Mouse (Mus musculus) left cerebral cortex, postnatal 4 days (tissue): Measurements from ENCODE around the gene Uqcc1. TPM values are rescaled to one million over a fixed set of nuclear protein-coding genes. Genes with fewer than 3 reads are reported as not detected.

Experiments
- DNase-seq: peaks from one replicate; pipeline ENCODE4 v3.0.0-alpha.2; 2022
- intact Hi-C: fragments of 180-260 bp; cut with DNase I; formaldehyde crosslinking; loops from one replicate; pipeline ENCODE4 v1.15.1; 2025
- total RNA-seq, 2 experiments: library from RNA; stranded (reverse); gene quantifications; 2 replicates each; pipeline ENCODE4 v1.2.3; 2021

Gene Uqcc1
- total RNA-seq, 2 experiments from 2014 or later, result 42.3 to 43.7 TPM

- intact Hi-C loops, result no loop called here
- peak; percentile 93 for DNase-seq
These were observed 111.3 kb downstream of the Uqcc1 start for GRCm38 (mm10) chr2:155818596-155819391.

- intact Hi-C loops, result no loop called here
- DNase-seq, result no peak
These were observed 112.5 kb downstream of the Uqcc1 start for GRCm38 (mm10) chr2:155817301-155818245.

- intact Hi-C loops, result no loop called here
- DNase-seq, result peak; percentile 43
These were observed 113.9 kb downstream of the Uqcc1 start for GRCm38 (mm10) chr2:155816179-155816578.

GRCm38 (mm10) chr2:155814829-155815228 is 115.3 kb downstream of the Uqcc1 start:
- intact Hi-C loops, result no loop called here
- no peak for DNase-seq

GRCm38 (mm10) chr2:155812637-155813036 is 117.5 kb downstream of the Uqcc1 start:
- intact Hi-C loops, result no loop called here
- DNase-seq, result no peak

GRCm38 (mm10) chr2:155811821-155812396 is 118.2 kb downstream of the Uqcc1 start:
- peak; percentile 88 for DNase-seq
- intact Hi-C loops, result no loop called here

- intact Hi-C loops, result no loop called here
- DNase-seq, result no peak
These were observed 120.5 kb downstream of the Uqcc1 start for GRCm38 (mm10) chr2:155809620-155810019.

GRCm38 (mm10) chr2:155807408-155807807 is 122.7 kb downstream of the Uqcc1 start:
- no peak for DNase-seq
- intact Hi-C loops, result no loop called here

GRCm38 (mm10) chr2:155806548-155806947 is 123.6 kb downstream of the Uqcc1 start:
- intact Hi-C loops, result no loop called here
- DNase-seq, result no peak

GRCm38 (mm10) chr2:155805925-155806255 is 124.2 kb downstream of the Uqcc1 start:
- no peak for DNase-seq
- intact Hi-C loops, result no loop called here

GRCm38 (mm10) chr2:155805231-155805924 is 124.7 kb downstream of the Uqcc1 start:
- DNase-seq, result peak; percentile 94
- intact Hi-C loops, result no loop called here

- intact Hi-C loops, result no loop called here
- no peak for DNase-seq
These were observed 126.1 kb downstream of the Uqcc1 start for GRCm38 (mm10) chr2:155804053-155804452.

GRCm38 (mm10) chr2:155802761-155803160 is 127.3 kb downstream of the Uqcc1 start:
- intact Hi-C loops, result no loop called here
- no peak for DNase-seq

- intact Hi-C loops, result no loop called here
- DNase-seq, result no peak
These were observed 131.5 kb downstream of the Uqcc1 start for GRCm38 (mm10) chr2:155798613-155799012.

Other genes with a start within 250 kb of the Uqcc1 start
- 100 to 1,000 TPM; 143 to 144 TPM for gene Trpc4ap, start 237.9 kb downstream of the Uqcc1 start, total RNA-seq
- gene Edem2, start 200.8 kb downstream of the Uqcc1 start, total RNA-seq, result 10 to 100 TPM; 27.9 to 28.7 TPM
- not detected for gene Gm17581, start 194.4 kb downstream of the Uqcc1 start, total RNA-seq
- gene Procr, start 179.2 kb downstream of the Uqcc1 start, total RNA-seq, result 1 to 10 TPM; 2.5 to 3.4 TPM
- gene Mmp24, start 155.0 kb downstream of the Uqcc1 start, total RNA-seq, result 100 to 1,000 TPM; 110 to 114 TPM
- gene BC029722, start 110.9 kb downstream of the Uqcc1 start, total RNA-seq, result 10 to 100 TPM; 23.3 to 24.2 TPM
- 10 to 100 TPM; 94.6 to 98.0 TPM for gene Eif6, start 103.4 kb downstream of the Uqcc1 start, total RNA-seq
- not detected for gene Fam83c, start 95.5 kb downstream of the Uqcc1 start, total RNA-seq
- not detected for gene Gm15557, start 10.4 kb upstream of the Uqcc1 start, total RNA-seq
- gene Gdf5, start 15.1 kb upstream of the Uqcc1 start, total RNA-seq, result 1 to 10 TPM in 1 of 2 experiments, under 1 TPM in 1; 0.99 to 1.8 TPM
- gene Cep250, start 26.1 kb upstream of the Uqcc1 start, total RNA-seq, result 10 to 100 TPM; 22.2 to 23.9 TPM
- 1 to 10 TPM in 1 of 2 experiments, under 1 TPM in 1; 0.86 to 1.4 TPM for gene 6430550D23Rik, start 77.7 kb upstream of the Uqcc1 start, total RNA-seq
- gene Ergic3, start 77.7 kb upstream of the Uqcc1 start, total RNA-seq, result 100 to 1,000 TPM; 271 to 274 TPM
- not detected for gene Fer1l4, start 122.6 kb upstream of the Uqcc1 start, total RNA-seq
- gene Spag4, start 134.9 kb upstream of the Uqcc1 start, total RNA-seq, result 1 to 10 TPM; 6.6 to 9.3 TPM
- gene Cpne1, start 181.7 kb upstream of the Uqcc1 start, total RNA-seq, result 10 to 100 TPM; 14.2 to 18.4 TPM
- 10 to 100 TPM; 43.4 to 50.3 TPM for gene Rbm12, start 181.7 kb upstream of the Uqcc1 start, total RNA-seq
- 10 to 100 TPM; 26.1 to 40.2 TPM for gene Gm28036, start 196.8 kb upstream of the Uqcc1 start, total RNA-seq
- gene Romo1, start 213.7 kb upstream of the Uqcc1 start, total RNA-seq, result 100 to 1,000 TPM; 223 to 225 TPM
- 10 to 100 TPM; 25.4 to 26.6 TPM for gene Nfs1, start 213.9 kb upstream of the Uqcc1 start, total RNA-seq
- gene Rbm39, start 249.9 kb upstream of the Uqcc1 start, total RNA-seq, result 100 to 1,000 TPM; 345 to 348 TPM